In the genomic region with DNA sequence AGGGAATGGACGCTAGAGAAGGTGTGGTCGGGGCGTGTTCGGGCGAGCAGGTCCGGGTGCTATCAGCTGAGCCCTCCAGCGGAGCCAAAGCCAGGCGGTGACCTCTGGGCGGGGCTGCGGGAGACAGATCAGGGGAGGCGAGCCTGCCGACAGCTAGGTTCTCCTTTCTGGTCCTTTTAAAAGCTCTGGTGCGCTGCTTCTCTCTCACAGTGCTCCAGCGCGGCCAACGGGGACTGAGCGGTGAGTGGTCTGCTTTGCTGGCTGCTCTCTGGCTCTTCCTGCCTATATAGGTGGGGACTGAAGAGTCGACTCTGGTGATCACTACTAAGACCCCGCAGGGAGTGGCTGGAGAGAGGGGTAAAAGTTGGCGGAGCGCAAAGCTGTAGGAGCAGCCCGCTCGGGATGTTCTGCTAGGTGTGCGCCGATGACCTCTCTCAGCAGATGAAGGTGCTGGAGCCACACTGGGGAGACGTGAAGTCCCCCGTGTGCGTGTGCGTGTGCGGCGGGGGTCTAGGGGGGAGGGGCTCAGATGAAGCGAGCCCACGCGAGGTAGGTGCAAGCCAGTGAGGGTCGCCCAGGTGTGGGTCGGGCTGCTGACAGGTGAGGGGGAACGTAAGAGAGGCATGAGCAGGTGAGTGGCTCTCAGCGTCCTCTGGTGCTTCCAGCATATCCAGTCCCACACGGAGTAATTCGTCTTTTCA, we compare ENCODE assay signal across 8 mouse cellular contexts. TPM values are rescaled to one million over a fixed set of nuclear protein-coding genes. Genes with fewer than 3 reads are reported as not detected.
DNase-seq lines count a peak whose midpoint lies in the region; ATAC-seq and TF ChIP-seq lines count a peak whose summit lies in the region.

No protein-coding gene starts in this region.

- under 1% methylated on average over 40 of the region's 40 CpGs for WGBS in limb, embryonic 13.5 days
- under 1% methylated on average over 40 of the region's 40 CpGs for WGBS in midbrain, embryonic 12.5 days

- no peaks in the 10 kb centered on the region for H3K79me3 ChIP-seq in C2C12 (ENCODE audit: low read depth)

- H3K4me3 ChIP-seq in C2C12 (ENCODE audit: insufficient read depth, poor library complexity, severe bottlenecking) = peak overlapping the region; percentile 31
- H3K4me3 ChIP-seq in erythroblast, embryonic 14.5 days (replicated peaks) = peak overlapping the region; percentile 6
- H3K4me3 ChIP-seq in limb, embryonic 13.5 days = peak overlapping the region; percentile 42
- H3K4me3 ChIP-seq in midbrain, embryonic 12.5 days = peak overlapping the region; percentile 47

- H3K4me1 ChIP-seq in erythroblast, embryonic 14.5 days (ENCODE audit: control insufficient read depth) = peaks cover 8% of the 10 kb centered on the region
- H3K4me1 ChIP-seq in limb, embryonic 13.5 days = peaks cover 22% of the 10 kb centered on the region
- peaks cover 32% of the 10 kb centered on the region for H3K4me1 ChIP-seq in midbrain, embryonic 12.5 days

- H3K79me2 ChIP-seq in C2C12 (ENCODE audit: control insufficient read depth, insufficient read depth) = no peaks in the 10 kb centered on the region

- H3K9ac ChIP-seq in limb, embryonic 13.5 days = peak overlapping the region; percentile 50; the same call in 1 of the 2 replicates
- peak overlapping the region; percentile 50; the same call in 1 of the 2 replicates for H3K9ac ChIP-seq in midbrain, embryonic 12.5 days (replicated peaks)

- no peaks in the 10 kb centered on the region for H3K9me3 ChIP-seq in erythroblast, embryonic 14.5 days (ENCODE audit: control insufficient read depth, low read length)
- no peaks in the 10 kb centered on the region for H3K9me3 ChIP-seq in limb, embryonic 13.5 days
- H3K9me3 ChIP-seq in midbrain, embryonic 12.5 days = no peaks in the 10 kb centered on the region

- peak overlapping the region; percentile 49 for H3ac ChIP-seq in C2C12 (ENCODE audit: control insufficient read depth, insufficient read length, low read depth)

- peak; percentile 54 for DNase-seq in WW6 (ENCODE audit: low read depth, low spot score)
- DNase-seq in heart, postnatal 4 days = peak; percentile 66
- DNase-seq in thymus, adult 18-20 months = no peak
- no peak for DNase-seq in thymus, postnatal 36 days

- H3K4me2 ChIP-seq in limb, embryonic 13.5 days (replicated peaks) = peak overlapping the region; percentile 79
- H3K4me2 ChIP-seq in midbrain, embryonic 12.5 days (replicated peaks) = peak overlapping the region; percentile 98

- TF ChIP-seq CTCF in C2C12 (IDR thresholded peaks at IDR 0.05; ENCODE audit: control insufficient read depth, insufficient read depth, insufficient read length) = no peak

- no peak overlapping the region for H3K27ac ChIP-seq in limb, embryonic 13.5 days
- no peak overlapping the region for H3K27ac ChIP-seq in midbrain, embryonic 12.5 days (replicated peaks)

- H3K36me3 ChIP-seq in C2C12 (ENCODE audit: control insufficient read depth, insufficient read depth) = no peaks in the 10 kb centered on the region
- H3K36me3 ChIP-seq in erythroblast, embryonic 14.5 days (ENCODE audit: control insufficient read depth) = no peaks in the 10 kb centered on the region
- H3K36me3 ChIP-seq in limb, embryonic 13.5 days = no peaks in the 10 kb centered on the region
- H3K36me3 ChIP-seq in midbrain, embryonic 12.5 days = no peaks in the 10 kb centered on the region

- ATAC-seq in limb, embryonic 13.5 days (ENCODE audit: low FRiP score, low read depth) = peak; percentile 52; the same call in 1 of the 2 replicates
- peak; percentile 45 for ATAC-seq in midbrain, embryonic 12.5 days (ENCODE audit: low FRiP score, low read depth)

- H3K27me3 ChIP-seq in C2C12 (ENCODE audit: control insufficient read depth, insufficient read depth, insufficient read length) = no peaks in the 10 kb centered on the region
- peaks cover 59% of the 10 kb centered on the region for H3K27me3 ChIP-seq in erythroblast, embryonic 14.5 days (ENCODE audit: control insufficient read depth)
- peaks cover 71% of the 10 kb centered on the region for H3K27me3 ChIP-seq in limb, embryonic 13.5 days
- peaks cover 56% of the 10 kb centered on the region for H3K27me3 ChIP-seq in midbrain, embryonic 12.5 days

TF ChIP-seq in C2C12, 6 proteins besides CTCF, POLR2A, EP300 and RAD21:
- no peak for TF ChIP-seq MAX (IDR thresholded peaks at IDR 0.05)
- no peak for TF ChIP-seq MYOD1 (IDR thresholded peaks at IDR 0.05; ENCODE audit: control insufficient read depth, insufficient read length, low read depth)
- TF ChIP-seq USF1 (IDR thresholded peaks at IDR 0.05; ENCODE audit: low read depth) = no peak
- no peak for TF ChIP-seq FOSL1 (IDR thresholded peaks at IDR 0.05; ENCODE audit: insufficient read depth, low read length, poor library complexity, severe bottlenecking)
- no peak for TF ChIP-seq MYOG (IDR thresholded peaks at IDR 0.05; ENCODE audit: control insufficient read depth, extremely low read depth, insufficient read length)
- no peak for TF ChIP-seq CEBPB (IDR thresholded peaks at IDR 0.05; ENCODE audit: low read depth)
TF ChIP-seq in C2C12: peak in this region for 0.

RNA-seq across cellular contexts. Expression of a gene that starts 0.7 kb away (rescaled TPM):
- 10.8 TPM for polyA plus RNA-seq in C2C12 (2012; fragmentation: generic; extraction: Trizol)
- polyA plus RNA-seq in erythroblast, embryonic 14.5 days (2012) = not detected in 2 replicates
- total RNA-seq in heart, postnatal 4 days (2021) = 10 to 100 TPM; 57.7 to 59.0 TPM
- 3.6 and 4.8 TPM in 2 replicates for polyA plus RNA-seq in limb, embryonic 13.5 days (2015; fragmentation: Nextera tagmentation; extraction: Ambion mirVana)
- polyA plus RNA-seq in midbrain, embryonic 12.5 days (2016; fragmentation: Nextera tagmentation; extraction: Ambion mirVana) = 4.1 and 4.4 TPM in 2 replicates

Comparison
In these comparisons a context has a peak if more than half of its experiments do, and no peak if none do; other contexts are left out.
1. DNase-seq: peak in WW6 (single experiment) and heart, postnatal 4 days (single experiment); none in thymus, adult 18-20 months (0 of 2) and thymus, postnatal 36 days (0 of 2).
2. Peak in every context shown above with its lines, with median percentiles within 50 percentile points of each other: H3K4me3 ChIP-seq.